Mouse (Mus musculus): ENCODE results near the gene Col16a1. TPM values are rescaled to one million over a fixed set of nuclear protein-coding genes. Genes with fewer than 3 reads are reported as not detected.

Col16a1 gene
- polyA plus RNA-seq, 1 experiment from 2014 or later = 26.2 TPM

GRCm38 (mm10) chr4:130023511-130024231, 24.0 kb upstream of the Col16a1 start:
- Histone ChIP-seq H3K4me3 (ENCODE audit: low read depth, low read length) (no peak overlapping the region), H3K27me3 (replicated peaks; ENCODE audit: insufficient read depth, low read length) (no peaks in the 10 kb centered on the region), H3K36me3 (ENCODE audit: insufficient read depth, low read length) (no peaks in the 10 kb centered on the region), H3K27ac (ENCODE audit: low read length) (no peak overlapping the region), H3K9ac (replicated peaks; ENCODE audit: low read depth) (no peak overlapping the region), H3K9me3 (ENCODE audit: low read length) (no peaks in the 10 kb centered on the region), H3K4me1 (ENCODE audit: insufficient read depth, low read depth, low read length) (no peaks in the 10 kb centered on the region), H3K4me2 (replicated peaks; ENCODE audit: low read depth, low read length) (no peak overlapping the region)
- 60% methylated on average over 10 of the region's 10 CpGs for WGBS
- TF ChIP-seq EP300 (IDR thresholded peaks at IDR 0.05) (no peak), CTCF (IDR thresholded peaks at IDR 0.05) (no peak)
- no peak for DNase-seq (ENCODE audit: low spot score)
- ATAC-seq = no peak

- H3K9ac ChIP-seq (replicated peaks; ENCODE audit: low read depth) = no peak overlapping the region
These were observed 22.1 kb upstream of the Col16a1 start for GRCm38 (mm10) chr4:130025544-130025943.

DNA sequence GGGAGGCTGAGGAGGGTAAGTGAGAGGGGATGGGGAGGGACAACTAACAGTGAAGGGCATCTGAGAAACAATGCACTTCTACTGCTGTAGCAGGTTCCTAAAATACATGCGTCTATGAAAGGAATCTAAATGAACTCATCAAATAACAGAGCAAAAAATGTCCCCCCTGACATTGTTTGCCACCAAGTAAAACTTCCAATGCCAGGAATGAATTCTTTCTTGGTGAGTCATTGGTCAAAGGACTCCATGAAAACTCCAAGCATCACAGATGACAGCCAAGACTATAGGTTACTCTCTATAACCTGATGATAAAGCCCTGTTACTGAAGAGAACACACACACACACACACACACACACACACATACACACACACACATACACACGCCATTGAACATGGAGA, 16.5 kb upstream of the Col16a1 start:
- H3K9ac ChIP-seq (replicated peaks; ENCODE audit: low read depth) = no peak overlapping the region
- no peaks in the 10 kb centered on the region for H3K36me3 ChIP-seq (ENCODE audit: insufficient read depth, low read length)
- H3K27ac ChIP-seq (ENCODE audit: low read length) = no peak overlapping the region
- no peak overlapping the region for H3K4me2 ChIP-seq (replicated peaks; ENCODE audit: low read depth, low read length)
- no peaks in the 10 kb centered on the region for H3K9me3 ChIP-seq (ENCODE audit: low read length)
- no peak overlapping the region for H3K4me3 ChIP-seq (ENCODE audit: low read depth, low read length)
- DNase-seq (ENCODE audit: low spot score) = no peak
- no peak for ATAC-seq
- no peak for TF ChIP-seq EP300 (IDR thresholded peaks at IDR 0.05)
- no peak for TF ChIP-seq CTCF (IDR thresholded peaks at IDR 0.05)
- peaks cover under 1% of the 10 kb centered on the region; the same call in 1 of the 2 replicates for H3K4me1 ChIP-seq (ENCODE audit: insufficient read depth, low read depth, low read length)
- no peaks in the 10 kb centered on the region for H3K27me3 ChIP-seq (replicated peaks; ENCODE audit: insufficient read depth, low read length)
- 74% methylated on average over 2 of the region's 2 CpGs for WGBS

More at GRCm38 (mm10) chr4:130025544-130025943, 22.1 kb upstream of the Col16a1 start:
- DNase-seq (ENCODE audit: low spot score) = no peak
- ATAC-seq = no peak
- 41% methylated on average over 8 of the region's 8 CpGs for WGBS
- Histone ChIP-seq H3K9me3 (ENCODE audit: low read length) (no peaks in the 10 kb centered on the region), H3K4me1 (ENCODE audit: insufficient read depth, low read depth, low read length) (no peaks in the 10 kb centered on the region), H3K4me3 (ENCODE audit: low read depth, low read length) (no peak overlapping the region), H3K4me2 (replicated peaks; ENCODE audit: low read depth, low read length) (no peak overlapping the region), H3K27ac (ENCODE audit: low read length) (no peak overlapping the region), H3K36me3 (ENCODE audit: insufficient read depth, low read length) (no peaks in the 10 kb centered on the region), H3K27me3 (replicated peaks; ENCODE audit: insufficient read depth, low read length) (no peaks in the 10 kb centered on the region)
- TF ChIP-seq CTCF (IDR thresholded peaks at IDR 0.05) (no peak), EP300 (IDR thresholded peaks at IDR 0.05) (no peak)

DNA sequence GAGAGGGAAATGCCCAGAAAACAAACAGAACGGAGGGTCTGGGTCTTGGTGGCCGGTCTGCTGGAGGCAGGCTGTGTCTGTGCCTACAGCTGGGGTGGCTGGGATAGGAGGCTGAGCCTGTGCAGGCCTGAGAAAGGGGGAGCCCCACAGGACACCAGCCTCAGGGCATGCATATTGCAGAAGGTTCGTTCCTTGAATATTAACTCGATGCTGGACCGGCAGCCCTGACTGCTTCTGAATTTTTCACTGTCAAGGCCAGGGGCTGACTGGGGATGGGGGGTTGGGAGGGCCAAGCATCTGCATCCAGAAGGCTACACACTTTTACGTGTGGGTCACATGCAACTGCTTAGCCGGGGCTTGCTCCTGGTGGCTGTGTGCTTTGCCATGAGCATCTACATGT, 14.1 kb upstream of the Col16a1 start:
- no peak overlapping the region for H3K4me3 ChIP-seq (ENCODE audit: low read depth, low read length)
- TF ChIP-seq EP300 (IDR thresholded peaks at IDR 0.05) = no peak
- no peak for TF ChIP-seq CTCF (IDR thresholded peaks at IDR 0.05)
- no peaks in the 10 kb centered on the region for H3K36me3 ChIP-seq (ENCODE audit: insufficient read depth, low read length)
- no peaks in the 10 kb centered on the region for H3K27me3 ChIP-seq (replicated peaks; ENCODE audit: insufficient read depth, low read length)
- peaks cover 14% of the 10 kb centered on the region; the same call in 1 of the 2 replicates for H3K4me1 ChIP-seq (ENCODE audit: insufficient read depth, low read depth, low read length)
- whole genome bisulfite sequencing = 66% methylated on average over 7 of the region's 7 CpGs
- ATAC-seq (no peak), DNase-seq (ENCODE audit: low spot score) (no peak)
- H3K27ac ChIP-seq (ENCODE audit: low read length) = no peak overlapping the region
- no peaks in the 10 kb centered on the region for H3K9me3 ChIP-seq (ENCODE audit: low read length)
- H3K4me2 ChIP-seq (replicated peaks; ENCODE audit: low read depth, low read length) = no peak overlapping the region
- H3K9ac ChIP-seq (replicated peaks; ENCODE audit: low read depth) = no peak overlapping the region

- Histone ChIP-seq H3K27ac (ENCODE audit: low read length) (peak overlapping the region; percentile 51; the same call in 1 of the 2 replicates), H3K4me1 (ENCODE audit: insufficient read depth, low read depth, low read length) (peaks cover 14% of the 10 kb centered on the region; the same call in 1 of the 2 replicates), H3K36me3 (ENCODE audit: insufficient read depth, low read length) (no peaks in the 10 kb centered on the region), H3K27me3 (replicated peaks; ENCODE audit: insufficient read depth, low read length) (no peaks in the 10 kb centered on the region), H3K4me3 (ENCODE audit: low read depth, low read length) (no peak overlapping the region), H3K9me3 (ENCODE audit: low read length) (no peaks in the 10 kb centered on the region), H3K9ac (replicated peaks; ENCODE audit: low read depth) (no peak overlapping the region), H3K4me2 (replicated peaks; ENCODE audit: low read depth, low read length) (peak overlapping the region; percentile 28; the same call in 1 of the 2 replicates)
- 2% methylated on average over 8 of the region's 8 CpGs for WGBS
- TF ChIP-seq CTCF (IDR thresholded peaks at IDR 0.05) = peak; percentile 89
- TF ChIP-seq EP300 (IDR thresholded peaks at IDR 0.05) = no peak
- ATAC-seq (peak; percentile 26), DNase-seq (ENCODE audit: low spot score) (peak; percentile 63)
These were observed 11.5 kb upstream of the Col16a1 start for GRCm38 (mm10) chr4:130036112-130036511.

DNA sequence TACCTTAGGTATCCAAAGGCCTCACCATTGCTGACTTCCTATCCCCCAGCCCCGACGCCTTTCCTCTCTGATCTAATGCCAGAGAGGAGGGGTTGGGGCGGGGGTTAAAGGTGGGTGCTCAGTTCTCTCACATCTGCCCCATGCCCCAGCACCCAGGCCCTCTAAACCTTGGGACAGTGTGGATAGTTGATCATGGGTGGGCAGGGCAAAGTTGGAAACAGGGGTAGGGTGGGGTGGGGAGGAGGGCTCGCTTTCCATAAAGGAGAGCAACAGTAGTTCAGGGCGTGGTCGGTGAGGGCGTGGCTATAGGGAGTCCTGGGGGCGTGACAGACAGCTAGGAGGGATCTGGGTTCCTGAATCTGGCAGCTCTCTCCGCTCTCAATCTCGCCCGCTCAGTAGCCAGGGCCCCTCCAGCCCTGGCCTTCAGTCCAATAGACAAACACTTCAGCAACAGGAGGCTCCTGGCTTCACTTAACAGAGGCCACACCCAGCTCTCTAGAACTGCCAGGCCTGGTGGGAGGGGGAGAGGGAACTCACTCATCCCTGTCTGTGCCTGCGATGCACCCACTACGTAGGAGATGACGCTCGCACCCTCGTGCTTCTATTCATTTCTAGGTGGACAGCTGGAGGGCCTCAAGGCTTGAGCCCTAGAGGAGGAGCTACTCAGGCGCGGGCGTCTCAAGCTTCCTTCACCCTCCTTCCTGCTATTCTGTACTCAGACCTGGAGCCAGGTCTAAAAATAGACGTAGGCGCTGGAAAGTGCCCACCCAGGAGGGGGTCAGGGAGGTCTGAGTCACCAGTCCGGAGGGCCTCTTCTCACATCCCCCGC, 10.9 kb upstream of the Col16a1 start:
- Histone ChIP-seq H3K27me3 (replicated peaks; ENCODE audit: insufficient read depth, low read length) (no peaks in the 10 kb centered on the region), H3K4me1 (ENCODE audit: insufficient read depth, low read depth, low read length) (peaks cover 14% of the 10 kb centered on the region; the same call in 1 of the 2 replicates), H3K9me3 (ENCODE audit: low read length) (no peaks in the 10 kb centered on the region), H3K9ac (replicated peaks; ENCODE audit: low read depth) (no peak overlapping the region), H3K4me3 (ENCODE audit: low read depth, low read length) (no peak overlapping the region), H3K27ac (ENCODE audit: low read length) (peak overlapping the region; percentile 51; the same call in 1 of the 2 replicates), H3K4me2 (replicated peaks; ENCODE audit: low read depth, low read length) (peak overlapping the region; percentile 28), H3K36me3 (ENCODE audit: insufficient read depth, low read length) (no peaks in the 10 kb centered on the region)
- ATAC-seq = peak; percentile 91
- TF ChIP-seq CTCF (IDR thresholded peaks at IDR 0.05) = no peak
- peak; percentile 61; the same call in 1 of the 2 replicates for TF ChIP-seq EP300 (IDR thresholded peaks at IDR 0.05)
- DNase-seq (ENCODE audit: low spot score) = peak; percentile 95
- WGBS = 2% methylated on average over 21 of the region's 23 CpGs

Measured in lung, postnatal 0 days (tissue).